Mouse (Mus musculus): ENCODE results near the gene Ttc19. TPM values are rescaled to one million over a fixed set of nuclear protein-coding genes. Genes with fewer than 3 reads are reported as not detected.

Ttc19 gene
- polyA plus RNA-seq, 2 experiments, result 16.7 TPM

GRCm38 (mm10) chr11:62248401-62249244 is 32.6 kb upstream of the Ttc19 start, which contains the start of gene Adora2b:
Gene Adora2b (plus strand): TSS chr11:62248984.
- Histone ChIP-seq H3K27ac (replicated peaks; ENCODE audit: low read depth, low read length) (no peak within 1 kb of the TSS), H3K4me3 (replicated peaks; ENCODE audit: low read length) (peak within 1 kb of the TSS; percentile 52)

GRCm38 (mm10) chr11:62249266-62250037 is 31.8 kb upstream of the Ttc19 start:
- ATAC-seq (ENCODE audit: low FRiP score, low read depth), result 0 out of 2 replicates have a peak, but pooled peaks have one; percentile 8

More at GRCm38 (mm10) chr11:62248401-62249244, 32.6 kb upstream of the Ttc19 start, which contains the start of gene Adora2b:
- WGBS, result 2% methylated on average over 61 of the region's 69 CpGs
- 0 out of 2 replicates have a peak, but pooled peaks have one; percentile 18 for TF ChIP-seq POLR2A (IDR thresholded peaks at IDR 0.05; ENCODE audit: borderline replicate concordance, extremely low read depth, insufficient read depth, insufficient read length)
- Histone ChIP-seq H3K4me2 (replicated peaks; ENCODE audit: low read depth, low read length, severe bottlenecking) (peak within 1 kb of the TSS; percentile 97), H3K36me3 (ENCODE audit: control insufficient read depth, insufficient read depth, low read length) (no peaks in the 10 kb centered on the region), H3K9ac (ENCODE audit: low read depth, low read length, severe bottlenecking) (peak within 1 kb of the TSS; percentile 51), H3K9me3 (ENCODE audit: control insufficient read depth, low read length) (no peaks in the 10 kb centered on the region), H3K4me1 (ENCODE audit: control insufficient read depth, insufficient read depth, low read length) (peaks cover 29% of the 10 kb centered on the region), H3K27me3 (ENCODE audit: control insufficient read depth, insufficient read depth, low read length) (peaks cover 11% of the 10 kb centered on the region; the same call in 1 of the 2 replicates)
- ATAC-seq (ENCODE audit: low FRiP score, low read depth) (peak; percentile 85), DNase-seq (ENCODE audit: low spot score) (peak; percentile 72)

GRCm38 (mm10) chr11:62251047-62251446 is 30.2 kb upstream of the Ttc19 start:
- Histone ChIP-seq H3K9me3 (ENCODE audit: control insufficient read depth, low read length) (no peaks in the 10 kb centered on the region), H3K27me3 (ENCODE audit: control insufficient read depth, insufficient read depth, low read length) (peaks cover 11% of the 10 kb centered on the region; the same call in 1 of the 2 replicates), H3K27ac (replicated peaks; ENCODE audit: low read depth, low read length) (0 out of 2 replicates have a peak overlapping the region, but pooled peaks have one; percentile 30), H3K4me3 (replicated peaks; ENCODE audit: low read length) (peak overlapping the region; percentile 52), H3K4me2 (replicated peaks; ENCODE audit: low read depth, low read length, severe bottlenecking) (peak overlapping the region; percentile 97), H3K4me1 (ENCODE audit: control insufficient read depth, insufficient read depth, low read length) (peaks cover 29% of the 10 kb centered on the region), H3K36me3 (ENCODE audit: control insufficient read depth, insufficient read depth, low read length) (no peaks in the 10 kb centered on the region), H3K9ac (ENCODE audit: low read depth, low read length, severe bottlenecking) (no peak overlapping the region)
- TF ChIP-seq POLR2A (IDR thresholded peaks at IDR 0.05; ENCODE audit: borderline replicate concordance, extremely low read depth, insufficient read depth, insufficient read length), result no peak
- 9% methylated on average over 11 of the region's 11 CpGs for WGBS
- peak; percentile 75 for DNase-seq (ENCODE audit: low spot score)
- ATAC-seq (ENCODE audit: low FRiP score, low read depth), result peak; percentile 58; the same call in 1 of the 2 replicates

More at GRCm38 (mm10) chr11:62249266-62250037, 31.8 kb upstream of the Ttc19 start:
- TF ChIP-seq POLR2A (IDR thresholded peaks at IDR 0.05; ENCODE audit: borderline replicate concordance, extremely low read depth, insufficient read depth, insufficient read length), result no peak
- Histone ChIP-seq H3K4me3 (replicated peaks; ENCODE audit: low read length) (peak overlapping the region; percentile 52), H3K27ac (replicated peaks; ENCODE audit: low read depth, low read length) (no peak overlapping the region), H3K27me3 (ENCODE audit: control insufficient read depth, insufficient read depth, low read length) (peaks cover 11% of the 10 kb centered on the region; the same call in 1 of the 2 replicates), H3K36me3 (ENCODE audit: control insufficient read depth, insufficient read depth, low read length) (no peaks in the 10 kb centered on the region), H3K4me1 (ENCODE audit: control insufficient read depth, insufficient read depth, low read length) (peaks cover 29% of the 10 kb centered on the region), H3K9ac (ENCODE audit: low read depth, low read length, severe bottlenecking) (peak overlapping the region; percentile 51), H3K9me3 (ENCODE audit: control insufficient read depth, low read length) (no peaks in the 10 kb centered on the region), H3K4me2 (replicated peaks; ENCODE audit: low read depth, low read length, severe bottlenecking) (peak overlapping the region; percentile 97)
- WGBS, result under 1% methylated on average over 35 of the region's 35 CpGs
- peak; percentile 7 for DNase-seq (ENCODE audit: low spot score)

GRCm38 (mm10) chr11:62253380-62253779 is 27.9 kb upstream of the Ttc19 start:
- Histone ChIP-seq H3K4me1 (ENCODE audit: control insufficient read depth, insufficient read depth, low read length) (peaks cover 29% of the 10 kb centered on the region), H3K36me3 (ENCODE audit: control insufficient read depth, insufficient read depth, low read length) (no peaks in the 10 kb centered on the region), H3K27ac (replicated peaks; ENCODE audit: low read depth, low read length) (no peak overlapping the region), H3K27me3 (ENCODE audit: control insufficient read depth, insufficient read depth, low read length) (peaks cover 11% of the 10 kb centered on the region; the same call in 1 of the 2 replicates), H3K9me3 (ENCODE audit: control insufficient read depth, low read length) (no peaks in the 10 kb centered on the region), H3K4me2 (replicated peaks; ENCODE audit: low read depth, low read length, severe bottlenecking) (no peak overlapping the region), H3K9ac (ENCODE audit: low read depth, low read length, severe bottlenecking) (no peak overlapping the region), H3K4me3 (replicated peaks; ENCODE audit: low read length) (no peak overlapping the region)
- DNase-seq (ENCODE audit: low spot score) (no peak), ATAC-seq (ENCODE audit: low FRiP score, low read depth) (no peak)
- WGBS, result 73% methylated on average over 5 of the region's 5 CpGs
- TF ChIP-seq POLR2A (IDR thresholded peaks at IDR 0.05; ENCODE audit: borderline replicate concordance, extremely low read depth, insufficient read depth, insufficient read length), result no peak

GRCm38 (mm10) chr11:62259214-62259613 is 22.1 kb upstream of the Ttc19 start:
- no peak overlapping the region for H3K4me2 ChIP-seq (replicated peaks; ENCODE audit: low read depth, low read length, severe bottlenecking)
- peaks cover 4% of the 10 kb centered on the region; the same call in 1 of the 2 replicates for H3K4me1 ChIP-seq (ENCODE audit: control insufficient read depth, insufficient read depth, low read length)
- no peak overlapping the region for H3K4me3 ChIP-seq (replicated peaks; ENCODE audit: low read length)
- H3K36me3 ChIP-seq (ENCODE audit: control insufficient read depth, insufficient read depth, low read length), result no peaks in the 10 kb centered on the region
- no peaks in the 10 kb centered on the region for H3K9me3 ChIP-seq (ENCODE audit: control insufficient read depth, low read length)
- 32% methylated on average over 5 of the region's 5 CpGs for WGBS
- H3K9ac ChIP-seq (ENCODE audit: low read depth, low read length, severe bottlenecking), result 0 out of 2 replicates have a peak overlapping the region, but pooled peaks have one; percentile 28
- H3K27me3 ChIP-seq (ENCODE audit: control insufficient read depth, insufficient read depth, low read length), result no peaks in the 10 kb centered on the region
- TF ChIP-seq POLR2A (IDR thresholded peaks at IDR 0.05; ENCODE audit: borderline replicate concordance, extremely low read depth, insufficient read depth, insufficient read length), result no peak
- ATAC-seq (ENCODE audit: low FRiP score, low read depth), result no peak
- no peak overlapping the region for H3K27ac ChIP-seq (replicated peaks; ENCODE audit: low read depth, low read length)
- DNase-seq (ENCODE audit: low spot score), result no peak

Data from limb, embryonic 14.5 days (tissue).